Mouse (Mus musculus) forebrain, postnatal 0 days (tissue): Measurements from ENCODE around the gene Gpatch2l. TPM values are rescaled to one million over a fixed set of nuclear protein-coding genes. Genes with fewer than 3 reads are reported as not detected.

Experiments
- ATAC-seq: fragments of 200-750 bp; cut with Nextera tagmentation; 2 replicates; pipeline ENCODE4 v1.8.0; 2017; ENCODE audit warnings: mild to moderate bottlenecking, moderate library complexity
- DNase-seq: peaks from one replicate; pipeline ENCODE4 v3.0.0-alpha.2; 2015
- H3K27ac ChIP-seq: fragments of 300-500 bp; sonication (generic); 2 replicates; pipeline ENCODE4 v1.5.1; 2014; ENCODE audit warnings: low read depth, mild to moderate bottlenecking, antibody characterized with exemption, low read length, moderate library complexity, mixed read lengths
- H3K27me3 ChIP-seq: fragments of 300-500 bp; sonication (generic); 2 replicates; pipeline ENCODE4 v1.6.1; 2014; ENCODE audit warnings: mild to moderate bottlenecking, low read length, mixed read lengths; ENCODE audit not compliant: insufficient read depth
- H3K36me3 ChIP-seq: fragments of 300-500 bp; sonication (generic); 2 replicates; pipeline ENCODE4 v1.6.1; 2014; ENCODE audit warnings: mild to moderate bottlenecking, moderate library complexity; ENCODE audit not compliant: insufficient read depth
- H3K4me1 ChIP-seq: fragments of 300-500 bp; sonication (generic); 2 replicates; pipeline ENCODE4 v1.6.1; 2014; ENCODE audit warnings: antibody characterized with exemption; ENCODE audit not compliant: insufficient read depth
- H3K4me2 ChIP-seq: fragments of 300-500 bp; sonication (generic); 2 replicates; pipeline ENCODE4 v1.6.1; 2014; ENCODE audit warnings: low read depth, mild to moderate bottlenecking, moderate library complexity
- H3K4me3 ChIP-seq: fragments of 300-500 bp; sonication (generic); 2 replicates; pipeline ENCODE4 v1.5.1; 2014; ENCODE audit warnings: low read depth, low read length, mixed read lengths
- H3K9ac ChIP-seq: fragments of 300-500 bp; sonication (generic); 2 replicates; pipeline ENCODE4 v1.6.1; 2014; ENCODE audit warnings: mild to moderate bottlenecking
- H3K9me3 ChIP-seq: fragments of 300-500 bp; sonication (generic); 2 replicates; pipeline ENCODE4 v1.6.1; 2016; ENCODE audit warnings: low read length
- CTCF ChIP-seq: sonication (generic); IDR thresholded peaks from 2 replicates; pipeline ENCODE4 v1.5.1; 2016; ENCODE audit warnings: antibody characterized with exemption, control low read depth, low read depth
- WGBS: fragments of 180-500 bp; shearing (Covaris S2); extraction: QIAGEN DNeasy Blood & Tissue Kit; methylation state at CpG from one replicate; pipeline ENCODE4 v1.1.7; 2014; 5-methylcytosine and 5-hydroxymethylcytosine counted together
- polyA plus RNA-seq: library from polyadenylated mRNA; unstranded; fragments of >200 nt; fragmentation: Nextera tagmentation; extraction: Ambion mirVana; gene quantifications from 2 replicates; pipeline ENCODE4 v1.2.1, GENCODE M21; 2015
- total RNA-seq: library from RNA; depleted of rRNA; stranded (reverse); fragments of >200 nt; gene quantifications from 2 replicates; pipeline ENCODE4 v1.2.3, GENCODE M21; 2014

The Gpatch2l gene
- total and polyA plus RNA-seq, 2 experiments from 2014 or later = 21.5 to 41.0 TPM

DNA sequence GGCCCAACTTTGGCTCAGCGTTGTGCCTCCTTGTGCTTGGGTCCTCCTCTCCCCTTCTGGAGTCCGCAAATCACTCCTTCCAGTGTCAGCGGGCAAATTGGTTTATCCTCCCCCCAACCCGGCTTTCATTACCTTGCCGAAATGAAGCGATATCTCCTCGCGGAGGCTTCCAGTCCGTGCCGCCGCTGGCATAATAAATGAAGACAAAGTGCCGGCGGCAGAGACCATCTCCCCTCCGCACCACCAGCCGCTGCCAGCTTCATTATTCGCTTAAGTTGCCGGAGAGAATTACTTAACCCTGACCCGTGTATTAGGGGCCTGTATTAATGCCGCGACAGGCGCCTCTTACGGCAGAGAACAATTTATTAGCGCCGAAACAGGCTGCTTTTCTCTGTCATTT lies 27.5 kb upstream of the Gpatch2l start:
- Histone ChIP-seq H3K27me3 (peaks cover 37% of the 10 kb centered on the region), H3K4me1 (0 out of 2 replicates have a peak, but pooled peaks cover 7% of the 10 kb centered on the region), H3K4me2 (peak overlapping the region; percentile 34), H3K4me3 (no peak overlapping the region), H3K36me3 (no peaks in the 10 kb centered on the region), H3K27ac (no peak overlapping the region), H3K9ac (no peak overlapping the region), H3K9me3 (no peaks in the 10 kb centered on the region)
- no peak for TF ChIP-seq CTCF
- DNase-seq = no peak
- 3% methylated on average over 24 of the region's 24 CpGs for WGBS
- no peak for ATAC-seq

DNA sequence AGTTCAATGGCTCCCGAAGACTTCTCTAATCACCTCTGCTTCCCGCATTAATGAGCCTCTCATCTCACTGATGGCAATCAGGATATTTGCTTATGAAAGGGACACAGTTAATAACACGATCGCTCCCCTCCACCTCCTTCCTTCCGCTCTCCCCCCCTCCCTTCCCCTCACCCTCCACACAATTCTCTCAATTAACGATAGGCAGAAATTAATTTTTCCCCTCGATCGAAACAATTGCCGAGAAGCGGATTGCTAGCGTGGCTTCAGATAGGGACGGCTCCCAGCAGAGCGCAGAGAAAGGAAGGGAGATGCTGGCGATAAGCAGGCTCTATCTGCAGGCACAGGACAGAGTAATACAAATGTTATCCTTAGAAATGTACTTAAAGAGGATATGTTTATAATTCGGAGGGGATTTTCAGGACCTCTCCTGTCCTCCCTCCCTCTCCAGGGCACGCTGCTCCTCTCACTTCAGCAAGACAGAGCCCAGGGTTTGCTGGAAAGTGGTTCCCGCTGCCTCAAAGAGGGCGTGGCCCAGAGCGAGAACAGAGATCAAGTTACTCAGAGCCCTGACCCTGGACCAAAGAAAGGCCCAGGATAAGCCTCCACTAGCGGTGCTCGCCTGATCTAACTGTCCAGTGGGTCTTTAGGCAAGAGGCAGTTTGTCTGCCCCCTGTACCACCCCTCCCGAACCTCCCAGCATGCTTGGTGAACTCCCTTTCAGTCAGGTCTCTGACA lies 24.8 kb upstream of the Gpatch2l start:
- no peak overlapping the region for H3K27ac ChIP-seq
- 3% methylated on average over 22 of the region's 22 CpGs for WGBS
- no peaks in the 10 kb centered on the region for H3K9me3 ChIP-seq
- H3K4me3 ChIP-seq = peak overlapping the region; percentile 30
- TF ChIP-seq CTCF = no peak
- H3K36me3 ChIP-seq = no peaks in the 10 kb centered on the region
- peak overlapping the region; percentile 43 for H3K9ac ChIP-seq
- peak; percentile 63 for DNase-seq
- peak overlapping the region; percentile 51 for H3K4me2 ChIP-seq
- peak; percentile 58; the same call in 1 of the 2 replicates for ATAC-seq
- peaks cover 29% of the 10 kb centered on the region for H3K27me3 ChIP-seq
- H3K4me1 ChIP-seq = 0 out of 2 replicates have a peak, but pooled peaks cover 7% of the 10 kb centered on the region

DNA sequence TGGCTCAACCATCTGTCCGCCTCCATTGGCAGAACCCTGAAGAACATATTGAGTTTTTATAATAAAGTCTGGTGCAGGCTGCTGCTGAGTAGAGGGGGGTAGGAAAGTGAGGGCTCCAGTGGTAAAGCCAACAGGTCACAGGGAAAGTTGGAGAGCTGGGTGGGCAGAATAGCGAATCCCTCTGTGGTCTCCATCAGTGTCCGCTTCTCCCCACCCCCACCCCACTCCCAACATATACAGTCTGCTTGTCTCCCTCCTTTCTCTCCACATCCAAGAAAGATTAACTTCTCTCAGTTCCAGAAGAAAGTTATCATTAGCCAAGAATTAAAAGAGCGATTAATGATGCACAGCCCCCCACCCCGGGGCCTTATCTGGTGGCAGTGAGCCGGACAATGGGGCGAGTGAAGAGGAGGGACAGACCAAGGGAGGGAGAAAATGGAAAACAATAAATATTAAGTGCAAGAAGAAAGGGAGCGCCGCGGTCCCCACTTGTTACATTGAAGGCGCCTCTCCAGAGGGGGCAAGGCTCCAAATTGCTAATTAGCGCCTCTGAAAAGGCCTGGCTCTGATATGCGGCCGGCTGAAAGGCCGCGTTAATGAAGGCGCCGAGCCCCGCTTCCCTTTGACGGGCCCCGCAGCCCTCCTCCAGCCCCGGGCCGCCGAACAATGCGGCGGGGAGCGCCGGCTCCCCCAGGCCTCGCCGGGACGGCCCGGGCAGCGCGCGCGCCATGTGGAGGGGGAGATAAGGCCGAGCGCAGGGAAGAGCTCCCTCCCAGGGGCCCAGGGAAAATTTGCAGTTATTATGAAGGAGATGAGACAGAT lies 21.2 kb upstream of the Gpatch2l start:
- no peaks in the 10 kb centered on the region for H3K36me3 ChIP-seq
- no peak for TF ChIP-seq CTCF
- peaks cover 5% of the 10 kb centered on the region for H3K27me3 ChIP-seq
- peak overlapping the region; percentile 35 for H3K4me3 ChIP-seq
- H3K9ac ChIP-seq = peak overlapping the region; percentile 56
- no peaks in the 10 kb centered on the region for H3K9me3 ChIP-seq
- peak overlapping the region; percentile 84 for H3K4me2 ChIP-seq
- ATAC-seq (peak; percentile 75), DNase-seq (peak; percentile 57)
- H3K4me1 ChIP-seq = 0 out of 2 replicates have a peak, but pooled peaks cover 2% of the 10 kb centered on the region
- 4% methylated on average over 38 of the region's 38 CpGs for WGBS
- H3K27ac ChIP-seq = no peak overlapping the region

DNA sequence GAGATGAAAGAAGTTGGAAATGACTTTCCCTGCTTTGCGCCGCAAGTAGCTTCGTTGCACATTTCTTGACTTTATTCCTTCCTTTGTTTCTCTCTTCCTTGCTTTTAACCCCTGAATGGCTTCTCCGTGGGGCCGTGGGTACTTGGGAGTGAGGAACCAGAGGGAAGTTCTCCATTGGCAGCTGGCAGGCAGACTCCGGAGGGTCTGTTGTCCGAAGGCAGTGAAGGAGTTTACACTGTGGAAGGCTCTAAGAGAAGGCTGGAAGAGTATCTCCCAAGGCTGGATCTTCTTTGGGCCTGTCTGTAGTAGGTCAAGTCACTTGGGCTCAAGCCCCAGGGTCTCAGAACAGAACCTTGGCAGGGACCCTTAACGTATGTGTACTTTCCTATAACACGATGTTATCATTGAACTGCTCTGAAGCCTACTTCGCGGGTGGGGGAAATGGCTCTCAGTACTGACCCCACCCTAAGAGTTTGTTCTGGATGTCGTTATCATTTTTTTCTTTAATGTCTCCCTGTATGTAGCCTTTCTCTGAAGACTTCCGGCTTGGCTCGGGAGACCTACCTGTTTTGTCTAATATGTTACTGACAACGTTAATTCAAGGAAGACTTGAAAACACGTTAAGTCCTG lies 20.5 kb upstream of the Gpatch2l start:
- peak; percentile 30 for DNase-seq
- Histone ChIP-seq H3K9ac (peak overlapping the region; percentile 56; the same call in 1 of the 2 replicates), H3K4me3 (peak overlapping the region; percentile 35), H3K36me3 (no peaks in the 10 kb centered on the region), H3K9me3 (no peaks in the 10 kb centered on the region), H3K27me3 (peaks cover 5% of the 10 kb centered on the region), H3K27ac (no peak overlapping the region), H3K4me2 (peak overlapping the region; percentile 84), H3K4me1 (0 out of 2 replicates have a peak, but pooled peaks cover 2% of the 10 kb centered on the region)
- no peak for ATAC-seq
- 28% methylated on average over 16 of the region's 16 CpGs for WGBS
- no peak for TF ChIP-seq CTCF

DNA sequence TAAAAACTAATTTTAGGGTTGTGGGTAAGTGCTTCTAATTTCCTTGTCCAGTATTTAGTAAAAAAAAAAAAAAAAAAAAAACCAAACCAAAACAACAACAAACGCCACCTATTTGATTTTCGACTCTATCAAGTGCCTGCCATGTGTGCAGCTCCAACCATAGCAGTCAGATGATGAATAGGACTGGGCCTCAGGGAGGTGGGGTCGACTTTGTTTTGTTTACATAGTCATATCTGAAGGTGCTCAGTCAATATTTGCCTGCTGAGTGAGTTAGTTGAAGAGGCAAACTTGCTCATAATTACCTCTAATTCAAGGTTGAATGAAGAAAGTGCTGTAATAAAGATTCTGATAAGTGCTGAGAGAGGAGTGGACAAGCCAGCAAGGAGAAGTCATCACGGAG lies 7.4 kb upstream of the Gpatch2l start:
- H3K4me3 ChIP-seq = no peak overlapping the region
- TF ChIP-seq CTCF = no peak
- H3K27ac ChIP-seq = no peak overlapping the region
- ATAC-seq = no peak
- H3K27me3 ChIP-seq = no peaks in the 10 kb centered on the region
- H3K4me2 ChIP-seq = no peak overlapping the region
- H3K4me1 ChIP-seq = no peaks in the 10 kb centered on the region
- H3K36me3 ChIP-seq = no peaks in the 10 kb centered on the region
- H3K9me3 ChIP-seq = no peaks in the 10 kb centered on the region
- no peak overlapping the region for H3K9ac ChIP-seq
- DNase-seq = no peak
- 77% methylated on average over 4 of the region's 4 CpGs for WGBS

DNA sequence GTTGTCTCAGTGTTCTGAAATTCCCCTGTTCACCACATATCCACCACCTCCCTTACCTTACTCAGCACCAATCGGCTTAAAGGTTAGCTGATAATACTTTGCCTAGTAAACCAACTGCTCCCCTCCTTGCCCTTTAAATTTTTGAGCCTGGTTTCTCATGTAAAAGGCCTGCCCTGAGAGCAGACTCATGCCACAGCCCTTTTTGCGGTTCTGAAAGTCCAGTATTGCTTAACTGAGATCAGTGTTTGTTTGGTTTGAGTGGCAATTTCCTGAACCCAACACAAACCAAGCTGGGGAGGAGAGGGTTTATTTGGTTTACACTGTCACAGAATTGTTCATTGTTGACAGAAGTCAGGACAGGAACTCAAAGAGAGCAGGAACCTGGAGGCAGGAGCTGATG lies 2.9 kb upstream of the Gpatch2l start:
- no peak overlapping the region for H3K9ac ChIP-seq
- WGBS = 74% methylated on average over 2 of the region's 2 CpGs
- peaks cover 12% of the 10 kb centered on the region for H3K4me1 ChIP-seq
- ATAC-seq (no peak), DNase-seq (no peak)
- H3K4me2 ChIP-seq = no peak overlapping the region
- H3K4me3 ChIP-seq = no peak overlapping the region
- H3K27me3 ChIP-seq = no peaks in the 10 kb centered on the region
- no peak for TF ChIP-seq CTCF
- H3K27ac ChIP-seq = no peak overlapping the region
- H3K36me3 ChIP-seq = peaks cover under 1% of the 10 kb centered on the region; the same call in 1 of the 2 replicates
- H3K9me3 ChIP-seq = no peaks in the 10 kb centered on the region
